Mouse (Mus musculus) G1E (cell line): ENCODE results near the gene Itga2. TPM values are rescaled to one million over a fixed set of nuclear protein-coding genes. Genes with fewer than 3 reads are reported as not detected.

Experiments
- ATAC-seq: 2 replicates; pipeline ENCODE4 v1.8.0; 2016; ENCODE audit warnings: mild to moderate bottlenecking; ENCODE audit not compliant: insufficient number of reproducible peaks, poor library complexity, low FRiP score, severe bottlenecking; ENCODE audit errors: extremely low read depth
- DNase-seq: peaks from one replicate; pipeline ENCODE4 v3.0.0; 2012; ENCODE audit warnings: low spot score
- H3K27me3 ChIP-seq: 2 replicates; pipeline ENCODE4 v1.6.1; 2012; ENCODE audit warnings: mild to moderate bottlenecking, low read length, inconsistent platforms; ENCODE audit not compliant: insufficient read depth
- H3K36me3 ChIP-seq: replicated peaks from 2 replicates; pipeline ENCODE3; 2012; ENCODE audit warnings: mild to moderate bottlenecking, inconsistent platforms
- H3K4me1 ChIP-seq: 2 replicates; pipeline ENCODE4 v1.6.1; 2012; ENCODE audit warnings: low read depth, low read length, inconsistent platforms, mixed read lengths; ENCODE audit not compliant: insufficient read depth
- H3K4me3 ChIP-seq: 2 replicates; pipeline ENCODE4 v1.5.1; 2012; ENCODE audit warnings: low read depth, mild to moderate bottlenecking, inconsistent platforms, low read length, moderate library complexity, mixed read lengths
- H3K9me3 ChIP-seq: replicated peaks from 2 replicates; pipeline ENCODE4 v1.6.1; 2012; ENCODE audit warnings: inconsistent platforms
- CTCF ChIP-seq: IDR thresholded peaks from 2 replicates; pipeline ENCODE4 v1.5.1; 2012; ENCODE audit warnings: low read depth, low read length, inconsistent platforms, mixed read lengths
- GATA1 ChIP-seq: IDR thresholded peaks from 2 replicates; pipeline ENCODE4 v1.6.1; 2012; ENCODE audit warnings: borderline replicate concordance, low read length, inconsistent platforms, mixed read lengths
- GATA2 ChIP-seq: IDR thresholded peaks from 2 replicates; pipeline ENCODE4 v1.6.1; 2012; ENCODE audit warnings: low read depth, low read length, inconsistent platforms, borderline replicate concordance
- POLR2AphosphoS5 ChIP-seq: IDR thresholded peaks from 2 replicates; pipeline ENCODE4 v1.6.1; 2012; ENCODE audit warnings: low read depth, low read length, inconsistent platforms; ENCODE audit not compliant: insufficient replicate concordance
- TAL1 ChIP-seq: conservative IDR thresholded peaks from 2 replicates; pipeline ENCODE4 v1.6.1; 2012; ENCODE audit warnings: low read depth, low read length, inconsistent platforms, mixed read lengths
- polyA plus RNA-seq: library from polyadenylated mRNA; stranded (reverse); fragments of >175 nt; gene quantifications from 2 replicates; pipeline ENCODE4 v1.2.3, GENCODE M21; 2012
- total RNA-seq, 2 experiments: library from RNA; stranded (forward) in 1 of 2; stranded (reverse) in 1 of 2; fragments of 200-1000 nt in 1 of 2; fragments of >200 nt in 1 of 2; fragmentation: Nextera tagmentation in 1 of 2; gene quantifications; 2 replicates each; pipeline ENCODE4 v1.2.3; 2014 to 2017

Itga2 gene
- total and polyA plus RNA-seq, 3 experiments: 0.11 TPM; not detected in 2

GRCm38 (mm10) chr13:114834580-114834979 lies 97.3 kb downstream of the Itga2 start:
- DNase-seq: no peak

GRCm38 (mm10) chr13:114833351-114833750 lies 98.5 kb downstream of the Itga2 start:
- Histone ChIP-seq H3K9me3 (no peaks in the 10 kb centered on the region), H3K36me3 (peaks cover 16% of the 10 kb centered on the region), H3K4me3 (no peak overlapping the region), H3K4me1 (peaks cover 5% of the 10 kb centered on the region), H3K27me3 (no peaks in the 10 kb centered on the region)
- ATAC-seq (no peak), DNase-seq (no peak)
- TF ChIP-seq GATA1 (no peak), GATA2 (no peak), TAL1 (no peak), CTCF (no peak), POLR2AphosphoS5 (no peak)

More at GRCm38 (mm10) chr13:114834580-114834979, 97.3 kb downstream of the Itga2 start:
- no peak for TF ChIP-seq GATA2
- TF ChIP-seq GATA1: no peak
- no peak for TF ChIP-seq TAL1
- TF ChIP-seq POLR2AphosphoS5: no peak
- TF ChIP-seq CTCF: no peak
- Histone ChIP-seq H3K4me1 (peaks cover 5% of the 10 kb centered on the region), H3K36me3 (peaks cover 13% of the 10 kb centered on the region), H3K27me3 (0 out of 2 replicates have a peak, but pooled peaks cover 3% of the 10 kb centered on the region), H3K4me3 (no peak overlapping the region), H3K9me3 (no peaks in the 10 kb centered on the region)
- ATAC-seq: no peak

- DNase-seq: no peak
- ATAC-seq: no peak
- Histone ChIP-seq H3K27me3 (no peaks in the 10 kb centered on the region), H3K9me3 (no peaks in the 10 kb centered on the region), H3K4me3 (no peak overlapping the region), H3K36me3 (peaks cover 20% of the 10 kb centered on the region), H3K4me1 (peaks cover 5% of the 10 kb centered on the region)
- TF ChIP-seq TAL1: no peak
- no peak for TF ChIP-seq CTCF
- no peak for TF ChIP-seq POLR2AphosphoS5
- TF ChIP-seq GATA2: no peak
- TF ChIP-seq GATA1: no peak
Observed at GRCm38 (mm10) chr13:114832761-114833160, 99.1 kb downstream of the Itga2 start.

GRCm38 (mm10) chr13:114831367-114831833 lies 100.5 kb downstream of the Itga2 start:
- no peak for DNase-seq
- H3K9me3 ChIP-seq: no peaks in the 10 kb centered on the region

GRCm38 (mm10) chr13:114825377-114825855 lies 106.5 kb downstream of the Itga2 start:
- ATAC-seq: no peak

More at GRCm38 (mm10) chr13:114831367-114831833, 100.5 kb downstream of the Itga2 start:
- no peaks in the 10 kb centered on the region for H3K27me3 ChIP-seq
- ATAC-seq: 0 out of 2 replicates have a peak, but pooled peaks have one; percentile 29
- no peaks in the 10 kb centered on the region for H3K4me1 ChIP-seq
- no peak overlapping the region for H3K4me3 ChIP-seq
- no peak for TF ChIP-seq POLR2AphosphoS5
- no peak for TF ChIP-seq GATA2
- TF ChIP-seq GATA1: no peak
- no peak for TF ChIP-seq TAL1
- peak; percentile 36 for TF ChIP-seq CTCF
- H3K36me3 ChIP-seq: peaks cover 33% of the 10 kb centered on the region

GRCm38 (mm10) chr13:114822871-114823270 lies 109.0 kb downstream of the Itga2 start:
- ATAC-seq (no peak), DNase-seq (no peak)
- Histone ChIP-seq H3K4me1 (peaks cover 10% of the 10 kb centered on the region), H3K36me3 (peaks cover 56% of the 10 kb centered on the region), H3K9me3 (no peaks in the 10 kb centered on the region), H3K27me3 (peaks cover 3% of the 10 kb centered on the region; the same call in 1 of the 2 replicates), H3K4me3 (no peak overlapping the region)
- TF ChIP-seq GATA1 (no peak), CTCF (no peak), TAL1 (no peak)

More at GRCm38 (mm10) chr13:114825377-114825855, 106.5 kb downstream of the Itga2 start:
- Histone ChIP-seq H3K4me1 (no peaks in the 10 kb centered on the region), H3K36me3 (peaks cover 61% of the 10 kb centered on the region), H3K4me3 (no peak overlapping the region), H3K9me3 (no peaks in the 10 kb centered on the region), H3K27me3 (no peaks in the 10 kb centered on the region)
- TF ChIP-seq POLR2AphosphoS5 (no peak), GATA2 (no peak)
- no peak for DNase-seq
